Mouse (Mus musculus): ENCODE results near the gene Rimbp2. TPM values are rescaled to one million over a fixed set of nuclear protein-coding genes. Genes with fewer than 3 reads are reported as not detected.

The Rimbp2 gene
- total RNA-seq, 2 experiments from 2014 or later = 126 to 139 TPM

- peak overlapping the region; percentile 80 for H3K27ac ChIP-seq
- no peak overlapping the region for H3K4me3 ChIP-seq
- TF ChIP-seq CTCF (conservative IDR thresholded peaks at IDR 0.05) = peak; percentile 73
- DNase-seq (ENCODE audit: low spot score in 2 of 2) = no peak
Measured at GRCm38 (mm10) chr5:128813121-128813520, 140.2 kb downstream of the Rimbp2 start.

- H3K27ac ChIP-seq = peak overlapping the region; percentile 88
- no peak for TF ChIP-seq CTCF (conservative IDR thresholded peaks at IDR 0.05)
- no peak overlapping the region for H3K4me3 ChIP-seq
- no peak for DNase-seq (ENCODE audit: low spot score in 2 of 2)
Measured at GRCm38 (mm10) chr5:128811431-128811830, 141.9 kb downstream of the Rimbp2 start.

GRCm38 (mm10) chr5:128810006-128810405 lies 143.3 kb downstream of the Rimbp2 start:
- Histone ChIP-seq H3K27ac (peak overlapping the region; percentile 88), H3K4me3 (no peak overlapping the region)
- no peak for TF ChIP-seq CTCF (conservative IDR thresholded peaks at IDR 0.05)
- peak; percentile 81 to 87 for DNase-seq (ENCODE audit: low spot score in 2 of 2)

GRCm38 (mm10) chr5:128809406-128809805 lies 143.9 kb downstream of the Rimbp2 start:
- Histone ChIP-seq H3K27ac (peak overlapping the region; percentile 88), H3K4me3 (no peak overlapping the region)
- peak in 1 of 2 experiments; percentile 57 for DNase-seq (ENCODE audit: low spot score in 2 of 2)
- TF ChIP-seq CTCF (conservative IDR thresholded peaks at IDR 0.05) = peak; percentile 77

GRCm38 (mm10) chr5:128808547-128809182 lies 144.6 kb downstream of the Rimbp2 start:
- no peak overlapping the region for H3K4me3 ChIP-seq
- H3K27ac ChIP-seq = peak overlapping the region; percentile 88
- peak; percentile 69 for TF ChIP-seq CTCF (conservative IDR thresholded peaks at IDR 0.05)
- no peak for DNase-seq (ENCODE audit: low spot score in 2 of 2)

- Histone ChIP-seq H3K4me3 (no peak overlapping the region), H3K27ac (peak overlapping the region; percentile 88)
- no peak for DNase-seq (ENCODE audit: low spot score in 2 of 2)
- no peak for TF ChIP-seq CTCF (conservative IDR thresholded peaks at IDR 0.05)
Measured at GRCm38 (mm10) chr5:128807408-128807807, 145.9 kb downstream of the Rimbp2 start.

GRCm38 (mm10) chr5:128806296-128806998 lies 146.8 kb downstream of the Rimbp2 start:
- peak; percentile 87 to 89 for DNase-seq (ENCODE audit: low spot score in 2 of 2)
- TF ChIP-seq CTCF (conservative IDR thresholded peaks at IDR 0.05) = no peak
- Histone ChIP-seq H3K27ac (peak overlapping the region; percentile 88), H3K4me3 (peak overlapping the region; percentile 17; the same call in 1 of the 2 replicates)

- H3K27ac ChIP-seq = peak overlapping the region; percentile 88; the same call in 1 of the 2 replicates
- no peak for DNase-seq (ENCODE audit: low spot score in 2 of 2)
- no peak for TF ChIP-seq CTCF (conservative IDR thresholded peaks at IDR 0.05)
Measured at GRCm38 (mm10) chr5:128805092-128805491, 148.2 kb downstream of the Rimbp2 start.

GRCm38 (mm10) chr5:128800592-128800991 lies 152.7 kb downstream of the Rimbp2 start:
- no peak for TF ChIP-seq CTCF (conservative IDR thresholded peaks at IDR 0.05)
- Histone ChIP-seq H3K4me3 (no peak overlapping the region), H3K27ac (peak overlapping the region; percentile 43; the same call in 1 of the 2 replicates)
- no peak for DNase-seq (ENCODE audit: low spot score in 2 of 2)

More at GRCm38 (mm10) chr5:128805092-128805491, 148.2 kb downstream of the Rimbp2 start:
- no peak overlapping the region for H3K4me3 ChIP-seq

GRCm38 (mm10) chr5:128781621-128782020 lies 171.7 kb downstream of the Rimbp2 start:
- Histone ChIP-seq H3K27ac (peak overlapping the region; percentile 32; the same call in 1 of the 2 replicates), H3K4me3 (no peak overlapping the region)
- DNase-seq (ENCODE audit: low spot score in 2 of 2) = no peak
- TF ChIP-seq CTCF (conservative IDR thresholded peaks at IDR 0.05) = no peak

- no peak overlapping the region for H3K27ac ChIP-seq
- no peak overlapping the region for H3K4me3 ChIP-seq
- DNase-seq (ENCODE audit: low spot score in 2 of 2) = no peak
- TF ChIP-seq CTCF (conservative IDR thresholded peaks at IDR 0.05) = peak; percentile 60
Measured at GRCm38 (mm10) chr5:128776386-128776785, 176.9 kb downstream of the Rimbp2 start.

- no peak for TF ChIP-seq CTCF (conservative IDR thresholded peaks at IDR 0.05)
- H3K4me3 ChIP-seq = no peak overlapping the region
- DNase-seq (ENCODE audit: low spot score in 2 of 2) = no peak
- no peak overlapping the region for H3K27ac ChIP-seq
Measured at GRCm38 (mm10) chr5:128769026-128769631, 184.2 kb downstream of the Rimbp2 start.

- DNase-seq (ENCODE audit: low spot score in 2 of 2) = no peak
- H3K4me3 ChIP-seq = no peak overlapping the region
- TF ChIP-seq CTCF (conservative IDR thresholded peaks at IDR 0.05) = no peak
- no peak overlapping the region for H3K27ac ChIP-seq
Measured at GRCm38 (mm10) chr5:128761118-128761517, 192.2 kb downstream of the Rimbp2 start.

Data from layer of hippocampus, adult 2 months (tissue).